Comparison of ENCODE assay signal across 17 mouse cellular contexts in the genomic region with DNA sequence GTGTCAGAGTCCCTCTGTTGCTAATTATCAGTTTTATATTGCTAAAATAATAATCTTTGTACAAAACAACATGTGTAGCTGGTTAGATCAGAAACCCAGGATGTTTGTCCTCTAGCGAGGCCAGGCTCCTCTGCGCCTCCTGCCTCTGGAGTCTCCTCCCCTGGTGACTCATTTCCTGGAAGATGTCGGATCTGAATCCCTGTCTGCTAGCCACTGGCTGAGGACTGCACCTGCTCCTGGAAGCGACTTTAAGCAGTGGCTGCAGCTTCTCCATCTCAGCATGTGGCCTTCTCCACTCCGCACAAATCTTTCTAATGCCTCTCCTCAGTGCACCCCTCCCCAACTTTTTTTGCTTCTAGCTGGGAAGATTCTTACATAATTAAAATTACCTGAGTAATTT.
A peak's percentile ranks its signal among the peaks of the same experiment; 100 is the strongest.
DNase-seq lines count a peak whose midpoint lies in the region; ATAC-seq and TF ChIP-seq lines count a peak whose summit lies in the region.
"Had no signal": no experiment of that assay in that cellular context is flagged by ENCODE, and none has a peak within 500 bp of the region (broad histone marks: within the 10 kb centered on the region; RNA-seq: fewer than 3 reads in every experiment).

No protein-coding gene starts in this region.

- no peak overlapping the region for H3K9ac ChIP-seq in forebrain, embryonic 12.5 days
- no peak overlapping the region for H3K9ac ChIP-seq in lung, postnatal 0 days (replicated peaks; ENCODE audit: low read depth)
- H3K9ac ChIP-seq: limb, embryonic 13.5 days; liver, embryonic 15.5 days had no signal

- no peak for DNase-seq in forebrain, embryonic 10.5 days (ENCODE audit: extremely low spot score, low spot score)
- peak; percentile 14 for DNase-seq in lung, postnatal 25 days (ENCODE audit: low spot score)
- no peak for DNase-seq in lung, postnatal 0 days (ENCODE audit: low spot score)
- DNase-seq in adrenal gland, postnatal 25 days = peak; percentile 13
- no peak for DNase-seq in testis, postnatal 10 days (ENCODE audit: low spot score)
- no peak for DNase-seq in left cerebral cortex, postnatal 14 days (ENCODE audit: low spot score in 2 of 2)
- DNase-seq: cerebellum, adult 8-10 months; gastrocnemius, postnatal 14 days; kidney, adult 8-10 months; lung, postnatal 14 days; right cerebral cortex, postnatal 25 days; thymus, postnatal 36 days had no signal

- peak overlapping the region; percentile 44; the same call in 1 of the 2 replicates for H3K27ac ChIP-seq in forebrain, embryonic 10.5 days
- H3K27ac ChIP-seq in forebrain, embryonic 12.5 days = no peak overlapping the region
- no peak overlapping the region for H3K27ac ChIP-seq in lung, postnatal 0 days (ENCODE audit: low read length)
- H3K27ac ChIP-seq: limb, embryonic 13.5 days; liver, embryonic 15.5 days had no signal

- peaks cover 23% of the 10 kb centered on the region for H3K36me3 ChIP-seq in forebrain, embryonic 10.5 days (replicated peaks)
- peaks cover 25% of the 10 kb centered on the region for H3K36me3 ChIP-seq in forebrain, embryonic 12.5 days (replicated peaks)
- 0 out of 2 replicates have a peak, but pooled peaks cover 4% of the 10 kb centered on the region for H3K36me3 ChIP-seq in lung, postnatal 0 days (ENCODE audit: insufficient read depth, low read length)
- H3K36me3 ChIP-seq: liver, embryonic 15.5 days had no signal

- no peak for TF ChIP-seq CTCF in lung, postnatal 0 days (IDR thresholded peaks at IDR 0.05)

- H3K4me1 ChIP-seq in forebrain, embryonic 10.5 days = peaks cover 35% of the 10 kb centered on the region
- peaks cover 19% of the 10 kb centered on the region for H3K4me1 ChIP-seq in forebrain, embryonic 12.5 days
- no peaks in the 10 kb centered on the region for H3K4me1 ChIP-seq in lung, postnatal 0 days (ENCODE audit: insufficient read depth, low read depth, low read length)
- H3K4me1 ChIP-seq: liver, embryonic 15.5 days had no signal

- no peaks in the 10 kb centered on the region for H3K9me3 ChIP-seq in forebrain, embryonic 10.5 days
- H3K9me3 ChIP-seq in forebrain, embryonic 12.5 days = no peaks in the 10 kb centered on the region
- no peaks in the 10 kb centered on the region for H3K9me3 ChIP-seq in lung, postnatal 0 days (ENCODE audit: low read length)
- H3K9me3 ChIP-seq: limb, embryonic 13.5 days; liver, embryonic 15.5 days; midbrain, embryonic 10.5 days had no signal

- no peak for ATAC-seq in forebrain, embryonic 12.5 days (ENCODE audit: low FRiP score)
- ATAC-seq in lung, postnatal 0 days = no peak
- ATAC-seq: CD4-positive, CD25-positive, alpha-beta regulatory T cell, adult 4 months had no signal

- H3K4me2 ChIP-seq in forebrain, embryonic 12.5 days = no peak overlapping the region
- no peak overlapping the region for H3K4me2 ChIP-seq in lung, postnatal 0 days (replicated peaks; ENCODE audit: low read depth, low read length)
- H3K4me2 ChIP-seq: limb, embryonic 13.5 days; liver, embryonic 15.5 days had no signal

- no peak for TF ChIP-seq EP300 in lung, postnatal 0 days (IDR thresholded peaks at IDR 0.05)

- no peak overlapping the region for H3K4me3 ChIP-seq in forebrain, embryonic 10.5 days
- H3K4me3 ChIP-seq in forebrain, embryonic 12.5 days (replicated peaks) = no peak overlapping the region
- H3K4me3 ChIP-seq in lung, postnatal 0 days (ENCODE audit: low read depth, low read length) = no peak overlapping the region
- H3K4me3 ChIP-seq: limb, embryonic 13.5 days; liver, embryonic 15.5 days; midbrain, embryonic 10.5 days had no signal

- intact Hi-C loops in left cerebral cortex, postnatal 14 days (cut with DNase I) = no loop called here

- no peaks in the 10 kb centered on the region for H3K27me3 ChIP-seq in forebrain, embryonic 10.5 days (ENCODE audit: poor library complexity, severe bottlenecking)
- no peaks in the 10 kb centered on the region for H3K27me3 ChIP-seq in forebrain, embryonic 12.5 days
- no peaks in the 10 kb centered on the region for H3K27me3 ChIP-seq in lung, postnatal 0 days (replicated peaks; ENCODE audit: insufficient read depth, low read length)
- H3K27me3 ChIP-seq: limb, embryonic 13.5 days; liver, embryonic 15.5 days had no signal

- 48% methylated on average over 5 of the region's 5 CpGs for WGBS in forebrain, embryonic 10.5 days
- WGBS in forebrain, embryonic 12.5 days = 51% methylated on average over 5 of the region's 5 CpGs
- WGBS in lung, postnatal 0 days = 52% methylated on average over 5 of the region's 5 CpGs

Comparison
In these comparisons a context has a peak if more than half of its experiments do, and no peak if none do; other contexts are left out.
1. DNase-seq: peak in lung, postnatal 25 days (single experiment) and adrenal gland, postnatal 25 days (single experiment); none in forebrain, embryonic 10.5 days (single experiment), lung, postnatal 0 days (single experiment), testis, postnatal 10 days (single experiment) and left cerebral cortex, postnatal 14 days (0 of 2).